Mouse (Mus musculus) heart, embryonic 13.5 days (tissue): Measurements from ENCODE around the gene Upf1. TPM values are rescaled to one million over a fixed set of nuclear protein-coding genes. Genes with fewer than 3 reads are reported as not detected.

Experiments used
- ATAC-seq: fragments of 200-750 bp; cut with Nextera tagmentation; 2 replicates; pipeline ENCODE4 v1.8.0; 2017; ENCODE audit warnings: moderate TSS enrichment; ENCODE audit not compliant: insufficient number of reproducible peaks, low FRiP score, low TSS enrichment; ENCODE audit errors: extremely low read depth
- H3K27ac ChIP-seq: fragments of 300-500 bp; sonication (generic); replicated peaks from 2 replicates; pipeline ENCODE4 v1.5.1; 2015; ENCODE audit warnings: moderate library complexity, mild to moderate bottlenecking, inconsistent platforms
- H3K27me3 ChIP-seq: fragments of 300-500 bp; sonication (generic); replicated peaks from 2 replicates; pipeline ENCODE4 v1.6.1; 2015; ENCODE audit warnings: mild to moderate bottlenecking, inconsistent platforms
- H3K36me3 ChIP-seq: fragments of 300-500 bp; sonication (generic); 2 replicates; pipeline ENCODE4 v1.6.1; 2015; ENCODE audit warnings: mild to moderate bottlenecking, inconsistent platforms
- H3K4me1 ChIP-seq: fragments of 300-500 bp; sonication (generic); 2 replicates; pipeline ENCODE4 v1.6.1; 2015; ENCODE audit warnings: inconsistent platforms
- H3K4me2 ChIP-seq: fragments of 300-500 bp; sonication (generic); 2 replicates; pipeline ENCODE4 v1.6.1; 2015; ENCODE audit warnings: inconsistent platforms, mild to moderate bottlenecking, moderate library complexity
- H3K4me3 ChIP-seq: fragments of 300-500 bp; sonication (generic); 2 replicates; pipeline ENCODE4 v1.5.1; 2015; ENCODE audit warnings: moderate library complexity, mild to moderate bottlenecking, inconsistent platforms
- H3K9ac ChIP-seq: fragments of 300-500 bp; sonication (generic); 2 replicates; pipeline ENCODE4 v1.6.1; 2015; ENCODE audit warnings: inconsistent platforms, mild to moderate bottlenecking, moderate library complexity
- H3K9me3 ChIP-seq: fragments of 300-500 bp; sonication (generic); 2 replicates; pipeline ENCODE4 v1.6.1; 2016; ENCODE audit warnings: inconsistent platforms
- WGBS: fragments of 180-500 bp; shearing (Covaris S2); methylation state at CpG from one replicate; pipeline ENCODE4 v1.1.7; 2015; ENCODE audit warnings: mixed read lengths; 5-methylcytosine and 5-hydroxymethylcytosine counted together
- polyA plus RNA-seq: library from polyadenylated mRNA; unstranded; fragments of >200 nt; fragmentation: Nextera tagmentation; extraction: Ambion mirVana; gene quantifications from 2 replicates; pipeline ENCODE4 v1.2.1, GENCODE M21; 2015

Upf1 gene
- polyA plus RNA-seq, 1 experiment from 2014 or later = 12.2 TPM

GRCm38 (mm10) chr8:70285304-70285703 is 67.8 kb downstream of the Upf1 start:
- Histone ChIP-seq H3K27ac (no peak overlapping the region), H3K9ac (no peak overlapping the region), H3K4me3 (no peak overlapping the region), H3K4me1 (peaks cover 38% of the 10 kb centered on the region), H3K36me3 (peaks cover 58% of the 10 kb centered on the region), H3K4me2 (no peak overlapping the region), H3K9me3 (0 out of 2 replicates have a peak, but pooled peaks cover 3% of the 10 kb centered on the region), H3K27me3 (no peaks in the 10 kb centered on the region)
- no peak for ATAC-seq
- 93% methylated on average over 15 of the region's 15 CpGs for whole genome bisulfite sequencing

- H3K4me2 ChIP-seq = peak overlapping the region; percentile 75
- H3K27ac ChIP-seq = no peak overlapping the region
- H3K27me3 ChIP-seq = no peaks in the 10 kb centered on the region
- peaks cover 41% of the 10 kb centered on the region for H3K4me1 ChIP-seq
- WGBS = 72% methylated on average over 5 of the region's 5 CpGs
- H3K9ac ChIP-seq = 0 out of 2 replicates have a peak overlapping the region, but pooled peaks have one; percentile 24
- H3K9me3 ChIP-seq = 0 out of 2 replicates have a peak, but pooled peaks cover 3% of the 10 kb centered on the region
- peaks cover 49% of the 10 kb centered on the region for H3K36me3 ChIP-seq
- peak overlapping the region; percentile 24; the same call in 1 of the 2 replicates for H3K4me3 ChIP-seq
- no peak for ATAC-seq
Observed at GRCm38 (mm10) chr8:70284421-70284820, 68.7 kb downstream of the Upf1 start.

DNA sequence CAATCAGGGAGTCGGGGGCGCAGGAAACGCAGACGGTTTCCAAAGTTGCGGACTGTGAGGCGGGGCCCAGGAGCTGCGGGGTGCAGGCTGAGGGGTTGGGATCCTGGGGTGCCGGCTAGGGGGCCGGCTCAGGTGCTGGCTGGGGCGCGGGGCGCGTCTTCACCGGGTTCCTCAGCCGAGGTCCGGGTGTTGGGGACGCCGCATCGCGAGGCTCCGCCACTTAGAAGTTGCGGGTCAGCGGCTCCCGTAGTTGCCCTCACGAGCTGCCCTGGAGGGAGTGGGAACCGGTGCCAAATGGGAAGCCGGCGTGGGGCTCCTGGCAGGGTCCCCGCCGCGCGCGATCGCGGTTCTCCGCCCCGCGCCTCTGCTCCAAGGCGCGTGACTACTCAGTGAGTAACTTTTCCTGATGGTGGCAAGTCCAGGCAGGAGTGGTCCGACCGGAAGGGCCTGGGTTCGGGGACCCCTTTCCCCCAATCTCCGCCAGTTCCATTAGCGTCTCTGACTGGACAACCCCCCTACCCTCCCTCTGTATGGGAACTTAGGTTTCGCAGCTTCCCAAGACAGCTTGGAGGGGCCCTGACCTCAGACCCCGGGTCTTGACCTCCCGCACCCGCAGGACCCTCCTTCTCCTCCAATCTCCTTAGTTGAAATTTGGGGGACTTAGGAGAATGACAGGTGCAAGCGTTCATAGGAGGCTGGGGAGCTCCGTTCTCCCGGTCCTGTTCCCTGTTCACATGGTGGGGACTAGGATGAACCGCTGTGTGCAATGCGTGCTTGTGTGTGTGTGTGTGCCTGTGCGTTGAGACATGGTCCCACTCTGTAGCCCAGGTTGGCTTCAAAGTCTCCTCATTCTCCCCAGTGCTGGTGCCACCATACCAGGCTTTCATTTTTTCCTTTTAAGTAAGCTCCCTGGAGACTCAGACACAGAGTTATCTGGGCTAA is 69.7 kb downstream of the Upf1 start:
- no peaks in the 10 kb centered on the region for H3K27me3 ChIP-seq
- peak overlapping the region; percentile 79 for H3K27ac ChIP-seq
- H3K4me2 ChIP-seq = peak overlapping the region; percentile 75
- H3K36me3 ChIP-seq = peaks cover 41% of the 10 kb centered on the region
- H3K9ac ChIP-seq = peak overlapping the region; percentile 95
- H3K9me3 ChIP-seq = 0 out of 2 replicates have a peak, but pooled peaks cover 3% of the 10 kb centered on the region
- peak; percentile 18; the same call in 1 of the 2 replicates for ATAC-seq
- peak overlapping the region; percentile 75 for H3K4me3 ChIP-seq
- 2% methylated on average over 55 of the region's 55 CpGs for WGBS
- H3K4me1 ChIP-seq = peaks cover 51% of the 10 kb centered on the region

- peak within 1 kb of the TSS; percentile 75 for H3K4me3 ChIP-seq
- H3K4me2 ChIP-seq = peak within 1 kb of the TSS; percentile 75
- peaks cover 33% of the 10 kb centered on the region for H3K36me3 ChIP-seq
- peak within 1 kb of the TSS; percentile 79 for H3K27ac ChIP-seq
- peak within 1 kb of the TSS; percentile 95 for H3K9ac ChIP-seq
- no peaks in the 10 kb centered on the region for H3K27me3 ChIP-seq
- peak; percentile 77 for ATAC-seq
- peaks cover 56% of the 10 kb centered on the region for H3K4me1 ChIP-seq
- 0 out of 2 replicates have a peak, but pooled peaks cover 3% of the 10 kb centered on the region for H3K9me3 ChIP-seq
- WGBS = 0% methylated on average over 35 of the region's 36 CpGs
Observed at GRCm38 (mm10) chr8:70282603-70283135, 70.4 kb downstream of the Upf1 start, which contains the start of gene Homer3. Homer3 (plus strand) TSS chr8:70282827.

Other genes with a start within 250 kb of the Upf1 start
- gene Ncan, start 232.4 kb downstream of the Upf1 start, polyA plus RNA-seq = 0.17 and 0.36 TPM in 2 replicates
- gene Nr2c2ap, start 221.9 kb downstream of the Upf1 start, polyA plus RNA-seq = 30.5 and 34.3 TPM in 2 replicates
- gene Rfxank, start 214.1 kb downstream of the Upf1 start, polyA plus RNA-seq = 15.1 and 17.0 TPM in 2 replicates
- 36.1 and 40.0 TPM in 2 replicates for gene Borcs8, start 213.8 kb downstream of the Upf1 start, polyA plus RNA-seq
- gene Mef2b, start 213.6 kb downstream of the Upf1 start, polyA plus RNA-seq = 0.15 and 0.40 TPM in 2 replicates
- 91.8 and 104 TPM in 2 replicates for gene Tmem161a, start 180.9 kb downstream of the Upf1 start, polyA plus RNA-seq
- 8.0 and 8.3 TPM in 2 replicates for gene Slc25a42, start 141.0 kb downstream of the Upf1 start, polyA plus RNA-seq
- gene Sugp2, start 119.1 kb downstream of the Upf1 start, polyA plus RNA-seq = 23.2 and 24.3 TPM in 2 replicates
- 20.6 and 20.7 TPM in 2 replicates for gene Armc6, start 118.8 kb downstream of the Upf1 start, polyA plus RNA-seq
- 34.1 and 37.2 TPM in 2 replicates for gene Homer3, start 70.5 kb downstream of the Upf1 start, polyA plus RNA-seq
- 32.6 and 34.1 TPM in 2 replicates for gene Ddx49, start 50.8 kb downstream of the Upf1 start, polyA plus RNA-seq
- gene Cope, start 50.8 kb downstream of the Upf1 start, polyA plus RNA-seq = 294 and 344 TPM in 2 replicates
- gene Cers1, start 37.5 kb downstream of the Upf1 start, polyA plus RNA-seq = 1.9 and 2.6 TPM in 2 replicates
- 0.74 and 0.99 TPM in 2 replicates for gene Gdf1, start 23.5 kb downstream of the Upf1 start, polyA plus RNA-seq
- 3.5 TPM in 2 replicates for gene Comp, start 20.3 kb upstream of the Upf1 start, polyA plus RNA-seq
- gene Crtc1, start 86.3 kb upstream of the Upf1 start, polyA plus RNA-seq = 9.7 and 12.4 TPM in 2 replicates
- 11.2 and 12.4 TPM in 2 replicates for gene Klhl26, start 123.7 kb upstream of the Upf1 start, polyA plus RNA-seq
- gene Tmem59l, start 134.1 kb upstream of the Upf1 start, polyA plus RNA-seq = 0.45 and 0.76 TPM in 2 replicates
- gene Crlf1, start 139.9 kb upstream of the Upf1 start, polyA plus RNA-seq = 3.7 and 5.5 TPM in 2 replicates
- gene Rex1bd, start 153.5 kb upstream of the Upf1 start, polyA plus RNA-seq = 116 and 125 TPM in 2 replicates
- 842 and 891 TPM in 2 replicates for gene Uba52, start 157.5 kb upstream of the Upf1 start, polyA plus RNA-seq
- 240 and 251 TPM in 2 replicates for gene Fkbp8, start 174.4 kb upstream of the Upf1 start, polyA plus RNA-seq
- gene Kxd1, start 174.7 kb upstream of the Upf1 start, polyA plus RNA-seq = 65.8 and 71.2 TPM in 2 replicates
- gene Ell, start 186.2 kb upstream of the Upf1 start, polyA plus RNA-seq = 11.6 and 12.5 TPM in 2 replicates
- gene Isyna1, start 241.1 kb upstream of the Upf1 start, polyA plus RNA-seq = 135 and 145 TPM in 2 replicates